Mouse (Mus musculus): ENCODE data around the gene Tmem115. TPM values are rescaled to one million over a fixed set of nuclear protein-coding genes. Genes with fewer than 3 reads are reported as not detected.

Gene Tmem115
- 12.0 and 24.4 TPM in 2 replicates for polyA plus RNA-seq (2012; ENCODE audit: insufficient read depth, low replicate concordance)

GRCm38 (mm10) chr9:107533791-107534407 is at the start of gene Tmem115:
Tmem115 (plus strand) TSS chr9:107533945.
- H3K9me3 ChIP-seq, result no peaks in the 10 kb centered on the region
- no peak for TF ChIP-seq FLI1 (IDR thresholded peaks at IDR 0.05; ENCODE audit: low read length)
- TF ChIP-seq GATA1 (IDR thresholded peaks at IDR 0.05; ENCODE audit: borderline replicate concordance, low read length), result no peak
- peaks cover 49% of the 10 kb centered on the region for H3K4me1 ChIP-seq
- H3K27me3 ChIP-seq (replicated peaks), result peaks cover 7% of the 10 kb centered on the region
- peaks cover 31% of the 10 kb centered on the region for H3K36me3 ChIP-seq (replicated peaks; ENCODE audit: low read length)
- H3K4me3 ChIP-seq (replicated peaks), result peak within 1 kb of the TSS; percentile 100

- Histone ChIP-seq H3K27me3 (replicated peaks) (peaks cover 54% of the 10 kb centered on the region), H3K4me1 (no peaks in the 10 kb centered on the region), H3K36me3 (replicated peaks; ENCODE audit: low read length) (no peaks in the 10 kb centered on the region), H3K4me3 (replicated peaks) (no peak overlapping the region), H3K9me3 (no peaks in the 10 kb centered on the region)
- TF ChIP-seq FLI1 (IDR thresholded peaks at IDR 0.05; ENCODE audit: low read length) (no peak), GATA1 (IDR thresholded peaks at IDR 0.05; ENCODE audit: borderline replicate concordance, low read length) (no peak)
Observed at GRCm38 (mm10) chr9:107484302-107484701, 49.4 kb upstream of the Tmem115 start.

- Histone ChIP-seq H3K9me3 (no peaks in the 10 kb centered on the region), H3K4me3 (replicated peaks) (no peak overlapping the region), H3K27me3 (replicated peaks) (peaks cover 56% of the 10 kb centered on the region), H3K4me1 (no peaks in the 10 kb centered on the region), H3K36me3 (replicated peaks; ENCODE audit: low read length) (no peaks in the 10 kb centered on the region)
- TF ChIP-seq FLI1 (IDR thresholded peaks at IDR 0.05; ENCODE audit: low read length) (no peak), GATA1 (IDR thresholded peaks at IDR 0.05; ENCODE audit: borderline replicate concordance, low read length) (no peak)
Observed at GRCm38 (mm10) chr9:107484766-107485165, 49.0 kb upstream of the Tmem115 start.

- H3K27me3 ChIP-seq (replicated peaks), result peaks cover 51% of the 10 kb centered on the region
- H3K36me3 ChIP-seq (replicated peaks; ENCODE audit: low read length), result no peaks in the 10 kb centered on the region
- no peaks in the 10 kb centered on the region for H3K9me3 ChIP-seq
- no peaks in the 10 kb centered on the region for H3K4me1 ChIP-seq
- no peak overlapping the region for H3K4me3 ChIP-seq (replicated peaks)
- TF ChIP-seq FLI1 (IDR thresholded peaks at IDR 0.05; ENCODE audit: low read length) (no peak), GATA1 (IDR thresholded peaks at IDR 0.05; ENCODE audit: borderline replicate concordance, low read length) (no peak)
Observed at GRCm38 (mm10) chr9:107486086-107486485, 47.7 kb upstream of the Tmem115 start.

- H3K36me3 ChIP-seq (replicated peaks; ENCODE audit: low read length), result no peaks in the 10 kb centered on the region
- no peaks in the 10 kb centered on the region for H3K9me3 ChIP-seq
- no peaks in the 10 kb centered on the region for H3K4me1 ChIP-seq
- TF ChIP-seq GATA1 (IDR thresholded peaks at IDR 0.05; ENCODE audit: borderline replicate concordance, low read length) (no peak), FLI1 (IDR thresholded peaks at IDR 0.05; ENCODE audit: low read length) (no peak)
- H3K27me3 ChIP-seq (replicated peaks), result peaks cover 51% of the 10 kb centered on the region
- H3K4me3 ChIP-seq (replicated peaks), result no peak overlapping the region
Observed at GRCm38 (mm10) chr9:107486507-107487225, 47.1 kb upstream of the Tmem115 start.

- Histone ChIP-seq H3K9me3 (no peaks in the 10 kb centered on the region), H3K36me3 (replicated peaks; ENCODE audit: low read length) (no peaks in the 10 kb centered on the region), H3K4me1 (no peaks in the 10 kb centered on the region), H3K4me3 (replicated peaks) (no peak overlapping the region), H3K27me3 (replicated peaks) (peaks cover 56% of the 10 kb centered on the region)
- TF ChIP-seq GATA1 (IDR thresholded peaks at IDR 0.05; ENCODE audit: borderline replicate concordance, low read length) (no peak), FLI1 (IDR thresholded peaks at IDR 0.05; ENCODE audit: low read length) (no peak)
Observed at GRCm38 (mm10) chr9:107490146-107490545, 43.6 kb upstream of the Tmem115 start.

- H3K27me3 ChIP-seq (replicated peaks), result peaks cover 54% of the 10 kb centered on the region
- TF ChIP-seq FLI1 (IDR thresholded peaks at IDR 0.05; ENCODE audit: low read length), result no peak
- TF ChIP-seq GATA1 (IDR thresholded peaks at IDR 0.05; ENCODE audit: borderline replicate concordance, low read length), result no peak
- H3K4me1 ChIP-seq, result no peaks in the 10 kb centered on the region
- no peaks in the 10 kb centered on the region for H3K36me3 ChIP-seq (replicated peaks; ENCODE audit: low read length)
- no peak overlapping the region for H3K4me3 ChIP-seq (replicated peaks)
- no peaks in the 10 kb centered on the region for H3K9me3 ChIP-seq
Observed at GRCm38 (mm10) chr9:107490625-107491024, 43.1 kb upstream of the Tmem115 start.

- no peaks in the 10 kb centered on the region for H3K36me3 ChIP-seq (replicated peaks; ENCODE audit: low read length)
- H3K9me3 ChIP-seq, result no peaks in the 10 kb centered on the region
- H3K4me1 ChIP-seq, result no peaks in the 10 kb centered on the region
- H3K27me3 ChIP-seq (replicated peaks), result peaks cover 61% of the 10 kb centered on the region
- TF ChIP-seq FLI1 (IDR thresholded peaks at IDR 0.05; ENCODE audit: low read length) (no peak), GATA1 (IDR thresholded peaks at IDR 0.05; ENCODE audit: borderline replicate concordance, low read length) (no peak)
- no peak overlapping the region for H3K4me3 ChIP-seq (replicated peaks)
Observed at GRCm38 (mm10) chr9:107493511-107493910, 40.2 kb upstream of the Tmem115 start.

GRCm38 (mm10) chr9:107494238-107494637 is 39.5 kb upstream of the Tmem115 start:
- Histone ChIP-seq H3K4me3 (replicated peaks) (no peak overlapping the region), H3K9me3 (no peaks in the 10 kb centered on the region), H3K4me1 (no peaks in the 10 kb centered on the region), H3K27me3 (replicated peaks) (peaks cover 65% of the 10 kb centered on the region), H3K36me3 (replicated peaks; ENCODE audit: low read length) (no peaks in the 10 kb centered on the region)
- TF ChIP-seq FLI1 (IDR thresholded peaks at IDR 0.05; ENCODE audit: low read length) (no peak), GATA1 (IDR thresholded peaks at IDR 0.05; ENCODE audit: borderline replicate concordance, low read length) (no peak)

GRCm38 (mm10) chr9:107496359-107496758 is 37.4 kb upstream of the Tmem115 start:
- no peak overlapping the region for H3K4me3 ChIP-seq (replicated peaks)
- peaks cover 67% of the 10 kb centered on the region for H3K27me3 ChIP-seq (replicated peaks)
- no peaks in the 10 kb centered on the region for H3K36me3 ChIP-seq (replicated peaks; ENCODE audit: low read length)
- H3K4me1 ChIP-seq, result no peaks in the 10 kb centered on the region
- H3K9me3 ChIP-seq, result no peaks in the 10 kb centered on the region
- no peak for TF ChIP-seq GATA1 (IDR thresholded peaks at IDR 0.05; ENCODE audit: borderline replicate concordance, low read length)
- no peak for TF ChIP-seq FLI1 (IDR thresholded peaks at IDR 0.05; ENCODE audit: low read length)

All from megakaryocyte, embryonic 14.5 days (primary cell).